Mouse (Mus musculus) G1E (cell line): Measurements from ENCODE around the gene Eral1.

ENCODE experiments used
- CTCF ChIP-seq: IDR thresholded peaks from 2 replicates; pipeline ENCODE4 v1.5.1; 2012; ENCODE audit warnings: low read depth, low read length, inconsistent platforms, mixed read lengths
- POLR2AphosphoS5 ChIP-seq: IDR thresholded peaks from 2 replicates; pipeline ENCODE4 v1.6.1; 2012; ENCODE audit warnings: low read depth, low read length, inconsistent platforms; ENCODE audit not compliant: insufficient replicate concordance
- TAL1 ChIP-seq: conservative IDR thresholded peaks from 2 replicates; pipeline ENCODE4 v1.6.1; 2012; ENCODE audit warnings: low read depth, low read length, inconsistent platforms, mixed read lengths

- no peak for TF ChIP-seq CTCF
- TF ChIP-seq TAL1, result no peak
- TF ChIP-seq POLR2AphosphoS5, result no peak
Measured at GRCm38 (mm10) chr11:78074666-78075065, 5.5 kb downstream of the Eral1 start.
